Mouse (Mus musculus): ENCODE measurements around the gene Bcl11b.

- TF ChIP-seq CTCF (IDR thresholded peaks at IDR 0.05; ENCODE audit: extremely low read depth, insufficient read depth, low read length) (no peak), POLR2A (IDR thresholded peaks at IDR 0.05; ENCODE audit: extremely low read depth, insufficient read depth, low read length) (no peak)
These were observed 79.4 kb downstream of the Bcl11b start for GRCm38 (mm10) chr12:107923963-107924362.
